Mouse (Mus musculus): ENCODE data around the gene Strn4. TPM values are rescaled to one million over a fixed set of nuclear protein-coding genes. Genes with fewer than 3 reads are reported as not detected.
A peak's percentile ranks its signal among the peaks of the same experiment; 100 is the strongest.

The Strn4 gene
- total RNA-seq, 2 experiments from 2014 or later: 39.0 to 40.0 TPM

DNA sequence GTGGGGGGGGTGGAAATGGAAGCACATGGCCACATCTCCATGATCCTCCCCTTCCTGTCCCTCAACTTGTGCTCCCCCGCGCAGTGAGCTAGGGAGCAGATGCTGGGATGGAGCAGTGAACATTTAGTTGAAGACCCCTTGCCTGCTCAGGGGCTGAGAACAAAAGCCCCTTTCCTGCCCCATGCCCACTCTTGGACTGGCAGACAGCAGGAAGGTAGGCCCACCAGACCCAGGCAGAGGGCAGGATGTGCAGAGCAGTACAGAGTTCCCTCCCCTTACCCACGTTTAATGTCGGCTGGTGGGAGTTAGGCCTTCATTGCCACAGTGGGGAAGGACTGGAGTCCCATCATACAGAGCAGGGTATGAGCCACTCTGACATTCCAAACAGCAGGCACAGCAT, 25.4 kb downstream of the Strn4 start:
- ATAC-seq (replicated peaks; ENCODE audit: poor library complexity): no peak

DNA sequence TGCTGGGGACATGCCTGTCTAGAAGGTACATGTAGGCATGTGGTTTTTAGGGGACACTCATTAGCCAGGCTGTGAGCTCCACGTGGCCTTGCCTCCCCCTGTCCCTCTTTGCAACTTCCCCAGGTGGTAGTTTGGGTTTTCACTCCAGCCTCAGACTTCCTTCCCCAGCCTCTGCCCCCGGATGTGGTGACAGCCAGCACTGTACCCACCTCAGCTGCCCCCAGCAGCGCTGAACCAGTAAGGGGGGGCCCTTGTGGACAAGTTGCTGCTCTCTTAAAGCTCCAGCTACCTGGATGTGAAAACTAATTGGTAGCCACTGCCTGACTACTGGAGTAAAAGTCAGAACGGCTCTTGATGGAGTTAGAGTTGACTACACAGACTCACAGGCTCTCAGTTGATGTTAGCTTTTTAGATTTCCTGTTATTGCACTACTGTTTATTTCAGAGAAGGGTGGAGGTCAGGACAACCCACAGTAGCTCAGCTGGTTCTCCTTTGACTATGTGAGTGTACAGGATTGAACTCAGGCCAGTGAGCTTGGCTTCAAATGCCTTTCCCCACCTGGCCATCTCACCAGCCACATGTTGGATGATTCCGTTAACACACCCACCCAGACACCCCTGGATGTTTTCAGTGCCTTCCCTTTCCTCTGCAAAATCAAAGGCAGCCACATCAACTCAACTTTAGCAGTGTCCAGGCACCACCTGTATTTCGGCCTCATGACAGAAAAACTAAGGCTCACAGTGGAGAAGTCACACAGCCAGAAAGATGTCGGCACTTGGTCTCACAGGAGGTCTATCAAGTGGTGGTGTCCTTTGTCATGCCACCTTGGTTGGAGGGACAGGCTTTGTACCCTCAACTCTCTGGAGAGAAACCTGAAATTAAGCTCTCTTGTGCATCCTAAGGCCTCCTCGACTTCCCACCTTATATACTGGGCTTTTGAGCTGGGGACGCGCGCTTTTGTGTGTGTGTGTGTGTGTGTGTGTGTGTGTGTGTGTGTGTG, 26.2 kb downstream of the Strn4 start:
- peak; percentile 52 for ATAC-seq (replicated peaks; ENCODE audit: poor library complexity)

DNA sequence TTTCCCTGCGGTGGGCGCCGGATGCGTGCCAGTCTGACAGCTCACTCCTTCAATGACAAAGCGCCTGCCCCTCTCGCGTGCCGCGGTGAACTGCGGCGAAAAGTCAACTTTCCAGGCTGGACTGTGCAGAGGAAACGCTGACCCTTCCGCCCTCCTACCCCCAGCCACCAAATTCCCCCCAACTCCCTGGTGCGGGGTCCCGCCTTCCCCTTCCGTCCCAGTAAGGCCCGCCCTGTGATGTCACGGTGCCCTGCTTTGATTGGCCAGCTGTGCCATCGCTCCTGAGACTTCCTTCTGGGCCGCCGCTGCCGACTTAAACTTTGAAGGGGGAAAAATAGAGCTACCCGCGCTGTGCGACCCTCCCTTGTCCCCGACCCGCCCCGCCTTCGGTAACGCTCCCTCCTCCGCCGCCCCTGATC, 27.0 kb downstream of the Strn4 start, which contains the start of gene Prkd2:
Prkd2 (plus strand) TSS at position 258 of the 419 bp plus-strand sequence.
- ATAC-seq (replicated peaks; ENCODE audit: poor library complexity): peak; percentile 71

DNA sequence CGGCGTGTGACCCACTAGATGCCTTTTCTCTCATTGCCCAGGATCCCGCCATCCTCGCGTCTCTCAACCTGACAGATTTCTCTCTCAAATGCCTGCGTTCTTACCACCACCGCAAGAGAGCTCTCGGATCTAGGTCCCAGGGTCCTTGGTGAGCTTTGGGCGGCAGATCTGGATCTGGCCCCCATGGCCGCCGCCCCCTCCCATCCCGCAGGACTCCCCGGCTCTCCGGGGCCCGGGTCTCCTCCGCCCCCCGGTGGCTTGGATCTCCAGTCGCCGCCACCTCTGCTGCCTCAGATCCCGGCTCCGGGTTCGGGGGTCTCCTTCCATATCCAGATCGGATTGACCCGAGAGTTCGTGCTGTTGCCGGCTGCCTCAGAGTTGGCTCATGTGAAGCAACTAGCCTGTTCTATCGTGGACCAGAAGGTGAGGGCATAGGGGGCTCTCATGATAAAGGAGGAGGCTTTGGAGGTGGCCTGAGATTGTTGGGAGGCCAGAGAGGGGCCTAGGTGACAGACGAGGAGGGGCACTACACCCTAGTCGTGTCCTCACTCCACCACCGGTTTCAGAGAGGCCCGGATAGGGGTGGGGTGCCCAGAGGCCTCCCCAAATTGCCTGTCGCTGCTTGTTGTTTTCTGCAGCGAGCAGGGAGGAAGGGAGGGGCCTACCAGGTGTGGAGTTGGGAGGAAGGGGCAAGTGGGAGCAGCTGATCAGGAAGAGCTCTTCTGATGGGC, 27.9 kb downstream of the Strn4 start:
- no peak for ATAC-seq (replicated peaks; ENCODE audit: poor library complexity)

DNA sequence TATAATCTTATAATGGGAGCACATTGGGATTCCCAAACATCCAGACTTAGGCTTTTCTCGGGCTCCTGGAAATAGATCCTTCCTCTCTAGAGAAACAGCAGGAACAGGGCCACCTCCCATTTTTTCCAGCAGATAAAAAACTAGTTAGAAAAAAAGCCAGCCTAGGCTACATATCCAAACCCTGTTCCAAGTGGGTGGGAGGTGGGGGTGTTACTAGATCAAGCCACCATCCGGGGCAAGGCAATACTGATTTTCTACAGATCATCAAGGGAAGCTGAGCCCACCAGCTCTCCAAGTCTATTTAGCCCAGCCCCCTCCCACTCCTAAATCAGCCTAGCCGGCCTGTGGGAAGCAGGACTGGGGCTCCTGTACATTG, 29.0 kb downstream of the Strn4 start:
- no peak for ATAC-seq (replicated peaks; ENCODE audit: poor library complexity)

DNA sequence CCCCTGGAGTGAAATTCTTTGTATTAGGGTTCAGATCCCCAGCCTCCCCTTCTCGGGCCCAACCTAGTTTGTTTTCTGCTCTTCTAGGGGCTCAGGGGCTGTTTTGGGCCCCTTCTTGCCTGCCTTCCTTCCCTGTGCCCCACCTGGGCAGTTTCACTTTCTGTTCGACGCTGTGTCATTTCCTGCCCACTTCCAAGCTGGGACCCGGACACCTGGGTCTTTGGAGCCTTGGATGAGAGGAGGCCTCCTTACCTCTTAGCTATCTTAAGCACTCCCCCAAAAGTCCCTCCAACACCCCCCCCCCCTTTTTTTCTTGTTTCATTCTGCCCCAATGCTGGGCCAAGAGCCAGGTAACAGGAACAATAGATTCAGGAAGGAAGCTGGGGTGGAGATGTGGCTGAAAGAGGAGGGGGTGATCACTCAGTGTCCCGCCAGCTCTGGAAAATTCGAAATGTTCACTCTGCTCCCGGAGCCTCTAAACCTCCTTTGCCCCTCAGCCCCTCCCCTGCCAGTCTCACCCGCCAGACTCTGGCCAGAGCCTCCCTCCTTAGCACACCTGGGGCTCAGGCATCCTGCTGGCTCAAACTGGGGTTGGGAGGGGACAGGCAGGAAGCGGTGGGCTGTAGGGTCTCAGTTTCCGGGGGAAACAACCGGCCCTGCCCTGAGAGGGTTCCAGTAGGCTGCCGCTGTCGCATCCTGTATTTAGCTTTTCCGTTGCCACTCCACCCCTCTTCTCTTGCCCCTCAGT, 29.6 kb downstream of the Strn4 start:
- ATAC-seq (replicated peaks; ENCODE audit: poor library complexity): 0 out of 2 replicates have a peak, but pooled peaks have one; percentile 2

DNA sequence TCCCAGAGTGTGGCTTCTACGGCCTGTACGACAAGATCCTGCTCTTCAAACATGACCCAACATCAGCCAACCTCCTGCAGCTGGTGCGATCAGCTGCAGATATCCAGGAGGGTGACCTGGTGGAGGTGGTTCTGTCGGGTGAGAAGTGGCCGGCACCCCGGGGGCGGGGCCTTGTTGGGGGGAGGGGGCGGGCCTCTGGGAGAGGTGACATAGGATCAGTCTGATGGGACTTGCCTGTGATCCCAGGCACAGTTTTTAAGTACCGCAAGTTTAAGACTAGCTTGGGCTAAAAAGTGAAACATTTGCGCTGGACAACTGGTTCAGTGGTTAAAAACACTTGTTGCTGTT, 30.1 kb downstream of the Strn4 start:
- no peak for ATAC-seq (replicated peaks; ENCODE audit: poor library complexity)

DNA sequence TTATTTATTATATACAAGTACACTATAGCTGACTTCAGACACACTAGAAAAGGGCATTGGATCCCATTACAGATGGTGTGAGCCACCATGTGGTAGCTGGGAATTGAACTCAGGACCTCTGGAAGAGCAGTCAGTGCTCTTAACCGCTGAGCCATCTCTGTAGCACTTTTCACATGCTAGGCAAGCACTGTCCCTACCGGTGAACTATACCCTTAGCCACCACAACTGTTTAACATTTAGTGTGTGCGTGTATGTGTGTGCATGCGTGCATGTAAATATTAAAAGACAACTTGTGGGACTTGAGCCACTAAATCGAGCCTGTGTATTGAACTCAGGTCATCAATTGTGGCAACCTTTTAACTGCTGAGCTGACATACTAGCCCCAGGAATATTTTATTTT, 31.1 kb downstream of the Strn4 start:
- no peak for ATAC-seq (replicated peaks; ENCODE audit: poor library complexity)

DNA sequence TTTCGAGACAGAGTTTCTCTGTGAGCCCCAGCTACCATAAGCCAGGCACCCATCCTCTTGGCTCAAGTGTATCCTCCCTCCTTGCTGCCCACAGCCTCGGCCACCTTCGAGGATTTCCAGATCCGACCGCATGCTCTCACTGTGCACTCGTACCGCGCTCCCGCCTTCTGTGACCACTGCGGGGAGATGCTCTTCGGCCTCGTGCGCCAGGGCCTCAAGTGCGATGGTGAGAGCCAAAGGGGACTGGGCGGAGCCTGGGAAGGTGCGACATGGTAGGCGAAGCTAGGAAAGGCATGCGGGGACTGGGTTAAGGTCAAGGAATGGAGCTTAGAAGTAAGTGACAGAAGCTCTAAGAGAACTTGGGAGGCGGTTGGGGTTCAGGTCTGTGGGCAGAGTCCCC, 31.8 kb downstream of the Strn4 start:
- ATAC-seq (replicated peaks; ENCODE audit: poor library complexity): no peak

DNA sequence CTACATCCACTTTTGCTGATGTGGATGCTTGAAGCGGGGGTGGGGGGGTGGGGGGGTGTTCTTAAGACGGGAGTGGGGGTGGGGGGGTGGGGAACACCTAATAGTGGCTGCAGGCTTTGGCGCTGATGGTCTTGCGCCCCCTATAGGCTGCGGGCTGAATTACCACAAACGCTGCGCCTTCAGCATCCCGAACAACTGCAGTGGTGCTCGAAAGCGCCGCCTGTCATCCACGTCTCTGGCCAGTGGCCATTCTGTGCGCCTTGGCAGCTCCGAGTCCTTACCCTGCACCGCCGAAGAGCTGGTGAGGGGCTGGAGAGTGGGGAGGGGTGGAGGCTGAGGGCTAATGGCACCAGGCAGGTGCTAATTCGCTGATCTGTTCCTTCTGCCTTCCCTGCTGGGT, 32.9 kb downstream of the Strn4 start:
- peak; percentile 38; the same call in 1 of the 2 replicates for ATAC-seq (replicated peaks; ENCODE audit: poor library complexity)

DNA sequence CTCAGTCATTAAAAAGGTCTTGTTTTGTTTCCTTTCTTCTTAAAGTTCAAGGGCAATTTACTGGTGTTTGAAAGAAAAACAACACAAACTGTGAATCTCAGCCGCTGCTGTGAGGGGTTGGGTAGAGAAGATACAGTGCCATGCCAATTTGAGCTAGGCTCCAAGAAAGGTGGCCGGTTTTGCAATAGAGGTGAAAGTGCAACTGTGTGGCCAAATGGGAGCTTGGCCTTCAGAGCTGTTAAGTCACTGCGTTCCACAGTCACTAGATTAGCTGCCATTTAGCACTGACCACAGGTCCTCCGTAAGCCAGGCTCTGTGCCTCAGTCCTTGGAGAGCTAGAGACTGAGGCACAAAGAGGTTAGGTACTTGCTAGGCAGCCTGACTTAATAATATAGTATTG, 35.9 kb downstream of the Strn4 start:
- ATAC-seq (replicated peaks; ENCODE audit: poor library complexity): no peak

DNA sequence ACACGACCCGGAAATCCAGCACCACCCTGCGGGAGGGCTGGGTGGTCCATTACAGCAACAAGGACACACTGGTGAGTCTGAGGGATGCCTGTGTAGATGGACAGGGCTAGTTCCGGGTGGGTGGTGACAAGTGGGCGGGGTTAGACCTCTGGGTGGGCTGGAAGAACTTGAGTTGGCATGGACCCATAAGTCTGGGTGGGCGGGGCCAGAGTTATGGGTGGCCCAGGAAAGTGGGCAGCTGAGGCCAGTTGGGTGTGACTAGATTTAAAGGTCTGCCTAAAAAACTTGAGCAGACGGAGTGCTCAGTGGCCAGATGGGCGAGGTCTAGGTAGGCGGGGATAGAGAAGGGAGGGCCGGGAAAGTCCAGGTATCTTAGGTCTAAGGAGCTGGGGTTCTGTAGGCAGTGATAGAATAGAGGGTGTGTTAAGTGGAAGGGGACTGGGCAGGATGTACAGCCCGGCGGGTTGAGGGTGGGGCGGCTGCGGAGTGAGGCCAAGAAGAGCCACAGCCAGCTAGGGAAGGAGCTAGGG, 37.7 kb downstream of the Strn4 start:
- no peak for ATAC-seq (replicated peaks; ENCODE audit: poor library complexity)

DNA sequence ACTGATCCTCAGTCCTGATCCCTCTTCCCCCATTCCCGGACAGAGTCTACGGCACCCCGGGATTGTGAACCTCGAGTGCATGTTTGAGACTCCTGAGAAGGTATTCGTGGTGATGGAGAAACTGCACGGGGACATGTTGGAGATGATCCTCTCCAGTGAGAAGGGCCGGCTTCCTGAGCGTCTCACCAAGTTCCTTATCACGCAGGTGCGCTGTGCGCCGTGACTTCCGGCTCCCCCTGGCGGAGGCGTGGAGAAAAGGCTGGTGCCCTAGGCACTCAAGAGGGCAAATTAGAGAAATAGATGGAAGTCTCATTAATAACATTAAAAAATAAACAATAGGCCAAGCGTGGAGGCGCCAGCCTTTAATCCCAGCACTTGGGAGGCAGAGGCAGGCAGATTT, 42.6 kb downstream of the Strn4 start:
- ATAC-seq (replicated peaks; ENCODE audit: poor library complexity): peak; percentile 81

DNA sequence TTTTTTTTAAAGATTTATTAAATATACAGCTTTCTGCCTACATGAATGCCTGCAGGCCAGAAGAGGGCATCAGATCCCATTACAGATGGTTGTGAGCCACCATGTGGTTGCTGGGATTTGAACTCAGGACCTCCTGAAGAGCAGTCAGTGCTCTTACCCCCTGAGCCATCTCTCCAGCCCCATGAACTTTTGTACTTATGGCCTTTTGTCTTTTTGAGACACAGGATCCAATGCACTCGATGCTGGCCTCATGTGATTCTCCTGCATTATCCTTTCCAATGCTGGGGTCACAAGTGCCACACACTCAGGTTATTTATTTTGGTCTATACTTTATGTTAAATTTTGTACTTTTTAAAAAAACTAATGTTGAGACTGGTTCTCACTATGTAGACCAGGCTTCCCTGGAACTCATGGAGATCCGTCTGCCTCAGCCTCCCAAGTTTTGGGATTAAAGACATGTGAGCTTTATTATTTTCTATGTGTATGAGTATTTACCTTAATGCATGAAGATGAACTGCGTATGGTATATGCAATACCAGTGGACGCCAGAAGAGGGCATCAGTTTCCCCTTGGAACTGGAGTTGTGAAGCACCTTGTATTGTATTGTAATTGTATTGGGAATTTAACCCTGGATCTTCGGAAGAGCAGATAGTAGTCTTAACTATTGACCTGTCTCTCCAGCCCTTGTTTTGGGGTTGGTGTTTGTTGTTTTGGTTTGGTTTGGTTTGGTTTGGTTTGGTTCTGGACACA, 44.4 kb downstream of the Strn4 start:
- ATAC-seq (replicated peaks; ENCODE audit: poor library complexity): peak; percentile 74

DNA sequence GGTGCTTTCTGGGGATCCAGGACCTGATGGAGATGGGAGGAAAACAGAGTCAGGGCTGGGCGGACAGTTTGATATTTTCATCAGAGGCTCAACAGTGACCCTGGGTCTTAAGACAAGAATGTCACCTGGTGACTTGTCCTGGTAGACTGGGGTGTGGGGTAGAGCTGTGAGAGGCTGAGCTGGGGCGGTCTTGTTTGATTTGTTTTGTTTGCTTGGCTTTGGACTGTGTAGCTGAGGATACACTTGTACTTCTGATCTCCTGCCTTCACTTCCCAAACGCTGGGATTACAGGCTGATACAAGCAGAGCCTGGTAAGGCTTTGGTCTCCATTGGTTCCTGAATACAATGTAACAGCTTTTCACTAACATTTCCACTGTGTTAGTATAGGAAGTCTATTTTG, 51.8 kb downstream of the Strn4 start:
- ATAC-seq (replicated peaks; ENCODE audit: poor library complexity): no peak

DNA sequence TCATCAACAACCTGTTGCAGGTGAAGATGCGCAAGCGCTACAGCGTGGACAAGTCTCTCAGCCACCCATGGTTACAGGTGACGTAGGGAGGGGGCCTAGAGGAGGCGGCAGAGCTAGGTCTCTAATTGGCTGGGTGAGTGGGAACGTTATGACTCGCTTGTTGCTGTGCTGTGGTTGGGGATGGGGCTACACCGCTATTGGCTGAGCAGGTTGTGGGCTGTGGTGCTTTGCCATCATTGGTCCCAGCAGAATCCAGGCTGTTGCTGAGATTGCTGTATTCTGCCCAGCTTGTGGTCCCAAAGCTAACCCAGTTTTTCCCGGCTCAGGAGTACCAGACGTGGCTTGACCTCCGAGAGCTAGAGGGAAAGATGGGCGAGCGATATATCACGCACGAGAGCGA, 53.8 kb downstream of the Strn4 start:
- no peak for ATAC-seq (replicated peaks; ENCODE audit: poor library complexity)

DNA sequence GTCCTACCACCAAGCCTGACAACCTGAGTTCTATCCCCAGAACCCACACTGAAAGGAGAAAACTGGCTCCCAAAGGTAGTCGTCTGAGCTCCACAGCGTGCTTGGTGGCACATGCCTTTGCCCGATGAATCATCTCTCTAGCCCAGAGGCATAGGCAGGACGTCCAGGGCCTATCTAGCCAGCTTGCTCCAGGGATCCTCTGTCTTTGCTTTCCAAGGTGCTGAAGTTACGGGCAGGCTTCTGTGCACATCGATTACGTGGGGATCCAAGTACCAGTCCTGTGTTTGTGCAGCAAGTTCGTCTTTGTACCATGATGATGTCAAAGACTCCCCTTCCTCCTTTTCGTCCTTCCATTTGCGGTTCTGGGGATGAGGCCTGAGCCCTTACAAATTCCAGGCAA, 55.9 kb downstream of the Strn4 start:
- ATAC-seq (replicated peaks; ENCODE audit: poor library complexity): no peak

DNA sequence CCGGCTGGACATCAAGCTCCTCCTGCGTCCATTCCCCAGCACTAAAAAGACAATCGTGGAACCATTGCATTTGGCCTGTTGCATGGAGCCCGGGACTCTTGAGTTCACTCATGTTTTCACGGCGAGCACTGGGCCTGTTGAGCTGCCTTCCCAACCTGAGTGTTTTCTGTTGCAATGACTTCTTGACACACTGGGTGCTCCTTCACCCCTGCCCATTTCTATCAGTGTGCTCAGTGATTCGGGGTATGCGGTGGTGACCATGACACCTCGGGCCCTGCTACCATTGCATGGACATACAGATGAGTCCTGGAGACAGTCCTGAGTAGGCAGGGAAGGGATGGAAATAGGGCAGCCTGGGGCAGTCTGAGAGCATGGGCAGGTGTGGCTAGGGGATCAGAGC, 56.8 kb downstream of the Strn4 start:
- ATAC-seq (replicated peaks; ENCODE audit: poor library complexity): no peak

DNA sequence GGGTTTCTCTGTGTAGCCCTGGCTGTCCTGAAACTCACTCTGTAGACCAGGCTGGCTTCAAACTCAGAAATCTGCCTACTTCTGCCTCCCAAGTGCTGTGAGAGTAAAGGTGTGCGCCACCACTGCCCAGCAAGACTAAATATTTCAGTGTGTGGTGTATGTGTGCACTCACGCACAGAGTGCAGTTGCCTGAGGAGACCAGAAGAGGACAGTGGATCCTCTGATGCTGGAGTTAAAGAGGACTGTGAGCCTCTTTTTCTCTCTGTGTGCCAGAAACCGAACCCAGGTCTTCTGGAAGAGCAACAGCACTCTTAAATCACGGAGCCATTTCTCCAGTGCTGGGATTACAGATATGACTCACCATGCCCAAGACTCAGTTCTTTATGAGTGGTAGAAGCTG, 57.7 kb downstream of the Strn4 start:
- no peak for ATAC-seq (replicated peaks; ENCODE audit: poor library complexity)

DNA sequence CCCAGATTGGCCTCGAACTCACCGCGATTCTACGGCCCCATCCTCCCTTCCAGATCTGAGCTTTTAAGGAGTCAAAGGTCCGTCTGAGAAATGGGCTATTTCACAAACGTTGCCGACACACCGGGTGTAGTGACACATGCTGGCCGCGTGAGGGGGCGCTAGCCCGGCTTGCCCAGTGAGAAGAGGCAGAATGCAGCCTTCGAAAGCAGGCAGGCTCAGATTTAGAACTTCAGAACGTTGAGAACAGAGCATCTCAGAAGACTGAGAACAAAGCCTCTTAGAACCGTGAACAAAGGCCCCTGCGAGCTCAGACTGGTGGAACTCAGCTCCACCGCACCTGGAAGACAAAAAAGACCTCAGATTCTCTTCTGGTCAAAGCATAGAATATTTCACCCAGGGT, 58.5 kb downstream of the Strn4 start:
- peak; percentile 66 for ATAC-seq (replicated peaks; ENCODE audit: poor library complexity)
